Mouse (Mus musculus) layer of hippocampus, adult 18-20 months (tissue): ENCODE data around the gene Krt36. TPM values are rescaled to one million over a fixed set of nuclear protein-coding genes. Genes with fewer than 3 reads are reported as not detected.

Source experiments
- DNase-seq, 2 experiments: peaks; one replicate each; pipeline ENCODE4 v3.0.0; 2022; ENCODE audit warnings: low spot score in 2 of 2
- total RNA-seq, 2 experiments: library from RNA; stranded (reverse); gene quantifications; 2 replicates each; pipeline ENCODE4 v1.2.3; 2021

The Krt36 gene
- total RNA-seq, 2 experiments from 2014 or later, result not detected

DNA sequence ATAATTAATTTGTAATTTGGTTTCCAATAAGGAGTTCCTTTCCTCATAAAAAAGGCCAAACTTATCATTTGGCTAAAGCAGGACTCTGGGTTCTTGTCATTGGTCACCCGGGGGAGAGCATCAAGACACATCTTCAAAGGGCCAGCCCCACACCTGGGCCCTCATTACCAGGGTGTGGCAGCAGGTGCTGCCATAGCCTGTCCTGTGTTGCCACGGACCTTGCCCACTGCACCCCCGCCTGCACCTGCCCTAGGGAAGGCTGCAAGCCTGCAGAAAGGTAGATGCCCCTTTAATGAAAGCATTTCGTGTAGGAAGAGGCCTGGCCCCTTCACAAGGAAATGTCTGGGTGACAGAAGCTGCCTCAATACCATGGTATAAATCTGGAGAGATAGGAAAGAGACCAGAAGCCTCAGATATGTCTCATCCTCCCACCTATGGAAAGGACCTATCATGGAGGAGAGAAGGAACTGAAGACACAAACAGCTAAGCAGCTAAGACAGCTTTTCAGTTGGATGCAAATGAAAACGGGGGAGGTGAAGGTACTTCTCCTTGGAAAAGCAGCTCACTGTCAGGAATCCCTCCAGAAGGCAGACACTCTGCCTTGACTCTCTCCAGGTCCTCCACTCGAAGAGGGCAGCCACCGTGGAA lies 16.9 kb downstream of the Krt36 start:
- no peak for DNase-seq

DNA sequence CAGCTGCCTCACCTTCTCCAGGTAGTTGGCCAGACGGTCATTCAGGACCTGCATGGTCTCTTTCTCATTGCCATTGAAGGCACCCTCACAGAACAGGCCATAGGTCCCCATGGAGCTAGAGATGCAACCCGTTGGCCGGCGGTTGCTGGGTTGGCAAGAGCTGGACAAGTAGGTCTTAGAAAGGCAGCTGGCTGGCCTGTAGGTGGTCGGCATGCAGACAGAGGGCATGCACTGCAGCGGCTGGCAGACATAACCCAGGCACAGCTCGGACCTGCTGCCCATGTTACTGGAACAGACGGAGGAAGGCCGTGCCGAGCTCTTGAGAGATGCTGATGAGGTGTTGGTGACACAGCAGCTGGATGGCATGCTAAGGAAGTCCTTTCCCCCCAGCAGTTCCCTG lies 17.6 kb downstream of the Krt36 start, which contains the start of gene Krt32:
Gene Krt32 (minus strand): TSS at position 366 of the 400 bp plus-strand sequence.
- no peak for DNase-seq

DNA sequence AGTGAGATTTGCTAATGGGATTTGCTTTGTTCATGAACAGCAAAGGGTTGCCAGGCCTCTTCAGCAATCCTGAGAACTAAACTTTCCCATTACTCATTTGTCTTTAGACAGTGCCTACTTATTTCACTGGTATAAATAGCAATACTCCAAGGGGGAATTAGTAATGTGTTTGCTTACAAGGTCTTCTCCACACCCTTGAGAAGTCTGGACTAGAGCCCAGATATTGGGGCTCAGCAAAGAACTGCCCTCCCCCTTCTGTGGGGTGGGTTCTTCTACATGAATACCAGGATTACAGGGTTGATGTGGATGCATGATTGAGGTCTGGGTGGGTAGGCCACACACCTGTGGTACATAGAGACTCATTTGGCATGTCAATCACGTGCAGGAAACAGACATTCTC lies 31.6 kb downstream of the Krt36 start:
- no peak for DNase-seq

DNA sequence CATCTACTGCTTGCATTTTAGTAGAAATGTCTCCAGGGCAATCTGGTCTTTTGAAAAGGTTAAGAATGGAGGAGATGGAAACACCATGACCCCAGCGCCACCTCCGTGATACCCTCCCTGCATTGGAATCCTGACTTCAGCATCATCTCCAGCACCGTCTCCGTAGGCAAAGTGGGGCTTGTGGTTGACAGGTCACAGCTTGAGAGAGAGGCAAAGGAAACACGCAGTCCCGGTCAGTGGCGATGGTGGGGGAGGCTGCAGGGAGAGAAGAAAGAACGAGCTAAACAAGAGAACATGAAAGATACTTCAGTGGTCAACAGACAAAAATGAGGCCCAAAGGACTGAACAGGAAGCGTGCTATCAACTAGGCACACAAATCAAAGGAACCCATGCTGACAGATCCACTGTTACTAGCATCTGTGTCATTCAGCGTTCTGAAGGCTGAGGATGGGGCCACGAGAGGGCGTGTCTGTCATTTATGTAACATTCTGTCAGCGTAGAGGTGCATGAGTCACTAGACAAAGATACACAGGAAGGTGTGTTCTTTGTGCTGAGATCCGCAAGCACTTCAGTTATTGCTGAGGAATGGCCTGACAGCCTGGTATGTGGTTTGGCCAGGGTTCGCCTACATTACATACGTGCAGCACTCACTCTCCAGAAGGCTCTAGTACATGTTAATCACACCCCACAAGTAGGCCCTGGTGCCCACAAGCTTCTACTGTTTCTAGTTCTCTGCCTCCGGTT lies 38.0 kb downstream of the Krt36 start:
- DNase-seq, result no peak

DNA sequence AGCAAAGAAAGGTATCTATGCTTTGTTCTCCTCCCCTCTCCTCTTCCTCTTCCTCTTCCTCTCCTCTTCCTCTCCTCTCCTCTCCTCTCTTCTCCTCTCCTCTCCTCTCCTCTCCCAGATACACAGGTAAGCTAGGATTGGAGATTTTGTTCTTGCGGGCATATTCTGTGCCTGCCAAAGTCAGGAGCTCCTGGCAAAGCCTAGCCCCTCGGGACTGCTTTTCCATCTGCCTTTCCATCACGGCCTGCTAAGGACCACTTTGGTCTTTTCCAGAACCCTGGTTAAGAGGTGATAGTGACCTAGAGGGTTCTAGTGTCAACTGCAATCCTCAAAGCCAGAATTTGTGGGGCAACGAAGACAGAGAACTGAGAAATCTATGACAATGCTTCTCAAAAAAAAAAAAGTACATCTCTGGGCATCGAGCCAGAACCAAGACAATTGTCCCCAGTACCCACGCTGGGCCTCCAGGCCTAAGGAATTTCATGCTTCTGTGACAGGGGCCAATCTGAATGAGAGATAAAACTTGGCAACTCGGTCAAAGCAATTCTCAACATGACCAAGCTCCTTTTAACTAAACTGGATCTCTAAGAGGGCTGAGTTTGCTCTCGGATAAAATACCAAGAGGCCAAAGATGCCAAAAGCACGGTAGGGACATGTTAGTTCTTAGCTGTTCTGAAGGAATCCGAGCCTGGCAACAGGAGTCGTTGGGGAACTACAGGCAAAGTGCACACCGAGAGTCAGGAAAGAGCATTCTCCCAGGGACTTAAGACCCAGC lies 39.0 kb downstream of the Krt36 start:
- DNase-seq, result no peak

DNA sequence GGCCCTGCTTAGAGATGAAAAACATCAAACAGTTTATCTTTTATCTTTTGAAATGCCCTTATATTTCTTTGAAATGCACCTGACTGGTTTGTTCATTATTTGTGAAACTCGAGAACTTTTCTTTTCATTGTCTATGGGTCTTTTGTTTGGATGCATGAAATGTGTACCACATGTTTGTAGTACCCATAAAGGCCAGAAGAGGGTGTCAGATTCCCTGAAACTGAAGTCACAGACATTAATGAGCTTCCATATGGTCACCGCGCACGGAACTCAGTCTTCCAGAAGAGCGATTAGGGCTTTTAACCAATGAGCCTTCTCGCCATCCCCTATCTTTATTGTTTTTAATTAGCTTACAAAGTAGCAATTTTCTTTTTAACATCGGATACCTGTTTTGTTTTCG lies 46.6 kb downstream of the Krt36 start:
- DNase-seq, result no peak

DNA sequence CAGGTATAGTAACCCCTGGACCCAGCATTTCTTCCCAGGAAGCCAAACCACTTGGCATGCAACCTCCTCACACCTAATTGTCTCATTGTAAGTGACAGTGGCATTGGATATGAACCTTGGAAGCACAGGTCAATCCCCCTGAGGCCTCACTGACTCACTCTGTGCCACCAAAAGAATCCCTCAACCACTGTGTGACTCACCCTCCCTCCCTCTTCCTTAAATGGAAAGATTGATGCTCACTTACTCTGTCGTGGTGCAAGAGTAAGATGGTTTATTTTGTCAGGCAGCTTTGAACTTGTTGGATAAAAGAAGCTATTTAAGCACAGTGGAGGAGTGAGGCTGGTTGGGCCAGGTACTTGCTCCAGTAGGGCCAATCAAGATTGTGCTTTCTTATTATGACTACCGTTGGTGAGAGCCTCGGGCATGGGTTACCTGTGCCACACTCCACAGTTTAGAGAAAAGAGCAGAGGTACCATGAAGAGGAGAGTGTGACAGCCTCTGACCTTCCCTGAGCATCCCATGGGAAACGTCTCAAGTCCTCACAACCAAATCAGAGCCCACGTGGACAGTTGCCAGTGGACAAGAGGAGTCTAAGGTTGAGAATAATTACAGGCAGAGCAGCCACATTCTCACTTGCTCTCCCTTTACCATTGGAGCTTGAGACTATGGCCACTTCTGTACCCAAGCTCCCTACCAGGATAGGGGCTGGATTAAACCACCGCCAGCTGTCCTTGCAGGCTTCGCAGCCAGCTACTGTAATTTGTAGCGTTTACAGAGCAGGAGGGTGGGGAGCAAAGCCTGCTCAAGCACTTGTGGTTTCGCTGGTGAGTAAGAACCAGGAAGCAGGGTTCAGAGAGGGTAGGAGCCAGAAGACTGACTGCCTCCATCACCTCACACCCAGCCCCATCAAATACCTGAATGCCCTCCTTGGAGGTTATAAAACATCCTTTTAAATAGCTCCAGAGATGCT lies 49.5 kb downstream of the Krt36 start:
- DNase-seq, result no peak

Other genes starting within 250 kb of the Krt36 start
- not detected for gene Gm11568, start 247.7 kb downstream of the Krt36 start, total RNA-seq
- gene Gm11559, start 241.2 kb downstream of the Krt36 start, total RNA-seq, result not detected
- gene Krtap9-1, start 232.2 kb downstream of the Krt36 start, total RNA-seq, result not detected
- gene Gm11567, start 226.4 kb downstream of the Krt36 start, total RNA-seq, result not detected
- not detected for gene Krtap31-1, start 197.7 kb downstream of the Krt36 start, total RNA-seq
- not detected for gene Gm11565, start 190.9 kb downstream of the Krt36 start, total RNA-seq
- not detected for gene Krtap31-2, start 169.3 kb downstream of the Krt36 start, total RNA-seq
- not detected for gene Krtap9-5, start 157.2 kb downstream of the Krt36 start, total RNA-seq
- not detected for gene Krtap29-1, start 126.6 kb downstream of the Krt36 start, total RNA-seq
- gene Krtap16-1, start 119.0 kb downstream of the Krt36 start, total RNA-seq, result not detected
- not detected for gene Krtap17-1, start 111.6 kb downstream of the Krt36 start, total RNA-seq
- not detected for gene Krt33a, start 89.4 kb downstream of the Krt36 start, total RNA-seq
- not detected for gene Krt33b, start 75.8 kb downstream of the Krt36 start, total RNA-seq
- not detected for gene Krt34, start 64.1 kb downstream of the Krt36 start, total RNA-seq
- gene Krt31, start 55.1 kb downstream of the Krt36 start, total RNA-seq, result not detected
- not detected for gene Krt32, start 17.4 kb downstream of the Krt36 start, total RNA-seq
- gene Krt35, start 9.4 kb downstream of the Krt36 start, total RNA-seq, result not detected
- not detected for gene Krt13, start 15.9 kb upstream of the Krt36 start, total RNA-seq
- under 1 TPM in 1 of 2 experiments, not detected in 1; 0.51 TPM for gene Krt15, start 30.3 kb upstream of the Krt36 start, total RNA-seq
- not detected for gene Krt19, start 43.0 kb upstream of the Krt36 start, total RNA-seq
- gene Krt9, start 87.6 kb upstream of the Krt36 start, total RNA-seq, result 1 to 10 TPM; 3.8 to 4.4 TPM
- not detected for gene Krt14, start 101.9 kb upstream of the Krt36 start, total RNA-seq
- not detected for gene Krt16, start 143.3 kb upstream of the Krt36 start, total RNA-seq
- not detected for gene Krt17, start 155.4 kb upstream of the Krt36 start, total RNA-seq
- gene Krt42, start 164.2 kb upstream of the Krt36 start, total RNA-seq, result not detected
- 100 to 1,000 TPM; 739 to 776 TPM for gene Eif1, start 214.3 kb upstream of the Krt36 start, total RNA-seq
- gene Gast, start 228.8 kb upstream of the Krt36 start, total RNA-seq, result not detected